Mouse (Mus musculus) stomach, adult 2 months (tissue): Measurements from ENCODE around the gene Tst. TPM values are rescaled to one million over a fixed set of nuclear protein-coding genes. Genes with fewer than 3 reads are reported as not detected.

Source experiments
- polyA plus RNA-seq: library from polyadenylated mRNA; depleted of rRNA; stranded (reverse); fragments of >200 nt; gene quantifications from 2 replicates; pipeline ENCODE4 v1.2.3, GENCODE M21; 2012; rRNA removed

The Tst gene
- polyA plus RNA-seq = 197 and 218 TPM in 2 replicates

GRCm38 (mm10) chr15:78405517-78406211 is at the start of gene Tst:
Tst (minus strand) TSS chr15:78405907.

GRCm38 (mm10) chr15:78428391-78429138 is 22.9 kb upstream of the Tst start, which contains the start of gene Kctd17:
Kctd17 (plus strand) TSS chr15:78428564.

GRCm38 (mm10) chr15:78406293-78406934 is 707 bp upstream of the Tst start, which contains the start of gene Mpst:
Mpst (plus strand) TSS chr15:78406416.

DNA sequence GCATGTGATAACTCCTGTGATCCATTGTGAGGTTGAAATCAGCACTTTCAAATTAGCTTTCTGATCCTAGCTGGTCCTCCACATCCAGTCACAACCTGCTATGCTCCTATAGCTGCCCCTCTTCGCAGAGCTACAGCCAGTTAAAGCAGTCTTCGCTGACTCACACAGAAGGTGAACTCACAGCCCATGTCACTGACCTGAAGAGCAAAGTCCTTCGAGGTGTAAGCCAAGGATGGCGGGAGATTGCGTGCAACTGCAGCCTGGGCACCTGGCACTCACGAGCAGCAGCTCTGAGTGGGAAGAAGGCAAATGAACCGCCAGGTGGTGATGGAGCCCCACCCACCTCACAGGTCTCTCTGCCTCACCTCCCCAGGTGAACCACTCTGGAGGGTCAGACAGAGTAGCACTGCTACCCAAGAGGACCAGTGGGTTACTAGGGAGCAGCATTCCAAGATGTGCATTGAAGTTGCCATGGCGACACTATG is 10.2 kb downstream of the Tst start, which contains the start of gene Tex33:
Gene Tex33, minus strand, starts transcription at position 435 of the 485 bp plus-strand sequence.

Other genes starting within 250 kb of the Tst start
- gene Ift27, start 231.8 kb downstream of the Tst start, polyA plus RNA-seq = 22.5 and 25.2 TPM in 2 replicates
- 0.32 and 1.7 TPM in 2 replicates for gene Pvalb, start 199.5 kb downstream of the Tst start, polyA plus RNA-seq
- gene Ncf4, start 161.1 kb downstream of the Tst start, polyA plus RNA-seq = 2.7 and 4.7 TPM in 2 replicates
- 2.1 and 3.5 TPM in 2 replicates for gene Csf2rb2, start 100.2 kb downstream of the Tst start, polyA plus RNA-seq
- gene Csf2rb, start 80.2 kb downstream of the Tst start, polyA plus RNA-seq = 2.9 and 3.2 TPM in 2 replicates
- not detected in 2 replicates for gene Tex33, start 10.0 kb downstream of the Tst start, polyA plus RNA-seq
- 399 and 401 TPM in 2 replicates for gene Mpst, start 509 bp upstream of the Tst start, polyA plus RNA-seq
- 107 and 127 TPM in 2 replicates for gene Kctd17, start 22.7 kb upstream of the Tst start, polyA plus RNA-seq
- gene Tmprss6, start 62.7 kb upstream of the Tst start, polyA plus RNA-seq = 0.11 and 0.18 TPM in 2 replicates
- gene Il2rb, start 89.4 kb upstream of the Tst start, polyA plus RNA-seq = 0.53 and 0.67 TPM in 2 replicates
- gene C1qtnf6, start 125.5 kb upstream of the Tst start, polyA plus RNA-seq = 19.0 and 21.3 TPM in 2 replicates
- gene Sstr3, start 138.8 kb upstream of the Tst start, polyA plus RNA-seq = 0.11 and 0.17 TPM in 2 replicates
- gene Rac2, start 166.9 kb upstream of the Tst start, polyA plus RNA-seq = 19.9 and 28.7 TPM in 2 replicates
- gene Cyth4, start 191.1 kb upstream of the Tst start, polyA plus RNA-seq = 5.4 and 7.4 TPM in 2 replicates